Mouse (Mus musculus): ENCODE results near the gene Ptprt. TPM values are rescaled to one million over a fixed set of nuclear protein-coding genes. Genes with fewer than 3 reads are reported as not detected.

The Ptprt gene
- polyA plus RNA-seq, 1 experiment from 2014 or later, result 23.6 TPM

- Histone ChIP-seq H3K4me2 (ENCODE audit: low read depth, low read length) (no peak overlapping the region), H3K4me1 (ENCODE audit: control insufficient read depth, insufficient read depth, low read length) (0 out of 2 replicates have a peak, but pooled peaks cover 3% of the 10 kb centered on the region), H3K36me3 (ENCODE audit: control insufficient read depth, insufficient read depth, low read length) (no peaks in the 10 kb centered on the region), H3K9me3 (ENCODE audit: control insufficient read depth, low read length) (no peaks in the 10 kb centered on the region), H3K27ac (ENCODE audit: low read depth, low read length) (peak overlapping the region; percentile 64; the same call in 1 of the 2 replicates), H3K27me3 (ENCODE audit: control insufficient read depth, insufficient read depth, low read length) (no peaks in the 10 kb centered on the region), H3K4me3 (ENCODE audit: low read depth, low read length) (no peak overlapping the region), H3K9ac (replicated peaks; ENCODE audit: low read depth, low read length) (no peak overlapping the region)
- 57% methylated on average over 7 of the region's 7 CpGs for whole genome bisulfite sequencing
- no peak for ATAC-seq (ENCODE audit: low read depth)
Measured at GRCm38 (mm10) chr2:161961179-161962163, 699.5 kb downstream of the Ptprt start.

DNA sequence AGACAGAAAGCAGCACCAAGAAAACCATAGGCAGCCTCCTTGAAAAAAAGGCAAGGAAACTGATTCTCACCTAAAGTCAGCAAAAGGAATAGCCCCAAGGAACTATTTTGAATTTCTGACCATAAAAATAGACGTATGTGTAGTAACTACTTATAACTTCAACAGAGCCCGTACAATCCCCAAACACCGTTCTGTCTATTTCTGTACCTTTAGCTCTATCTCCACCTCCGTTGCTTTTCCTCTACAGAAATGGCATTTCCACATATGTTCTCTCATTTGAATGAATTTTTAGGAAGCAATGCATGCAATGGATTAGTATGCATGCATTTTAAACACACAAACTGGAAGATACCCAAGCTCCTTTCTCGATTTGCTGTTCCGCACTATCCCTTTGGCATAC is 715.5 kb downstream of the Ptprt start:
- H3K9ac ChIP-seq (replicated peaks; ENCODE audit: low read depth, low read length), result no peak overlapping the region
- no peak for ATAC-seq (ENCODE audit: low read depth)
- no peaks in the 10 kb centered on the region for H3K4me1 ChIP-seq (ENCODE audit: control insufficient read depth, insufficient read depth, low read length)
- H3K36me3 ChIP-seq (ENCODE audit: control insufficient read depth, insufficient read depth, low read length), result no peaks in the 10 kb centered on the region
- H3K4me2 ChIP-seq (ENCODE audit: low read depth, low read length), result no peak overlapping the region
- 94% methylated on average over 6 of the region's 6 CpGs for WGBS
- no peaks in the 10 kb centered on the region for H3K9me3 ChIP-seq (ENCODE audit: control insufficient read depth, low read length)
- no peaks in the 10 kb centered on the region for H3K27me3 ChIP-seq (ENCODE audit: control insufficient read depth, insufficient read depth, low read length)
- no peak overlapping the region for H3K4me3 ChIP-seq (ENCODE audit: low read depth, low read length)
- H3K27ac ChIP-seq (ENCODE audit: low read depth, low read length), result no peak overlapping the region

DNA sequence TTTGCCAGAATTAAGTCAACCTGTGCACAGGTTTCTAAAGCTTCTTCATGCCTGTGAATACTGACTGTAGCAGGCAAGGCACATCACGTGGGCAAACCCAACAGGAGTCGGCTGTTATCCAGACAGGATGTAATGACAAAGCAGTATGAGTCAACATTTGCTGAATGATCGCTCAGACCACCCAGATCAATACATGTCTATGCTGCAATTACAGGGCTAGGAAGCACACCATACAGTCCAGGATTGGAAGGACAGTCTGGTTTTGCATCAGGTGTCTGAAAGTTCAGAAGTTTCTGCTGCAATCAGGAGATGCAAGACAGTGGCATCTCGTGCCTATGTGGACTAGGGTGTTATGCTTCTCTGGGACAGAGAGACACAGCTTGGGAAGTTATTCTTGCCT is 716.3 kb downstream of the Ptprt start:
- Histone ChIP-seq H3K4me3 (ENCODE audit: low read depth, low read length) (no peak overlapping the region), H3K4me1 (ENCODE audit: control insufficient read depth, insufficient read depth, low read length) (no peaks in the 10 kb centered on the region), H3K27ac (ENCODE audit: low read depth, low read length) (no peak overlapping the region), H3K9ac (replicated peaks; ENCODE audit: low read depth, low read length) (no peak overlapping the region), H3K9me3 (ENCODE audit: control insufficient read depth, low read length) (no peaks in the 10 kb centered on the region), H3K27me3 (ENCODE audit: control insufficient read depth, insufficient read depth, low read length) (no peaks in the 10 kb centered on the region), H3K4me2 (ENCODE audit: low read depth, low read length) (no peak overlapping the region), H3K36me3 (ENCODE audit: control insufficient read depth, insufficient read depth, low read length) (no peaks in the 10 kb centered on the region)
- no peak for ATAC-seq (ENCODE audit: low read depth)
- 89% methylated on average over 4 of the region's 4 CpGs for WGBS

DNA sequence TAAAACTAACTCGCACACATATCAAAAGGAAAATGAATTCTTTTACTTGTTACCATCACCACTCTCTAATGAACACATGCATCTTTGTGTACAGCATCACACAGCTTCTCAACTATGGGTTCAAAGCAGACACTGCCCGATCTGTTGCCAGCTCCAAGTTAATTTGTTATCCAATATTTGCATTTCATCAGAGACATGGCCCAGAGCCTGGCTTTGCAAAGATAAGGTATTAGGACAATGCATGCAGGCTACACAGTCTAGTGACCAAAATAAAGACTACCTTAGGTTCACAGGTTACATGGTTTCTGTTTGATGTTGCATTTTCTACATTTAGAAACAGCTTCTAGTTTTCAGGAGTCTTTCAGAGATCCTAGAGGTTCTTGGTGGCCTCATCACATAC is 719.0 kb downstream of the Ptprt start:
- ATAC-seq (ENCODE audit: low read depth), result no peak
- no peaks in the 10 kb centered on the region for H3K27me3 ChIP-seq (ENCODE audit: control insufficient read depth, insufficient read depth, low read length)
- 90% methylated on average over 2 of the region's 2 CpGs for WGBS

DNA sequence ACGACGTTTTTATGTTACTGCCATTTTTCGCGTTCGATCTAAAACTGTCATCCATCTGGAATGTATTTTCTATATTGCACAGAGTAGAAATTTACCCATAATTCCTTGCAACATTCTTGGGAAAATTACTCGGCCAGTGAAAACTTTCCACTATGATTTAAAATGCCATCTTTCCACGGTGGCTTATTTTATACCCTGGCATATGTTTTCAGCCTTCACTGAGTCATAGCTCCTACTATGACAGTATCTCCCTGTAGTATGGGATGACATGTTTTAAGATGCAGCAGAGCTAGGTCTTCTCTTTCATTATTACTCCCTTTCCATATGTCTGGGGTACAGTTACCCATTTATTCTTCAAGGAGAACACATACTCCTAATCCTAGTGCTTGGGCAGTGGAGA is 753.7 kb downstream of the Ptprt start:
- 86% methylated on average over 7 of the region's 7 CpGs for WGBS
- H3K4me2 ChIP-seq (ENCODE audit: low read depth, low read length), result no peak overlapping the region
- no peak overlapping the region for H3K27ac ChIP-seq (ENCODE audit: low read depth, low read length)
- no peaks in the 10 kb centered on the region for H3K4me1 ChIP-seq (ENCODE audit: control insufficient read depth, insufficient read depth, low read length)
- H3K9me3 ChIP-seq (ENCODE audit: control insufficient read depth, low read length), result no peaks in the 10 kb centered on the region
- H3K4me3 ChIP-seq (ENCODE audit: low read depth, low read length), result no peak overlapping the region
- no peaks in the 10 kb centered on the region for H3K27me3 ChIP-seq (ENCODE audit: control insufficient read depth, insufficient read depth, low read length)
- no peaks in the 10 kb centered on the region for H3K36me3 ChIP-seq (ENCODE audit: control insufficient read depth, insufficient read depth, low read length)
- no peak for ATAC-seq (ENCODE audit: low read depth)
- no peak overlapping the region for H3K9ac ChIP-seq (replicated peaks; ENCODE audit: low read depth, low read length)

More for the DNA sequence above, 719.0 kb downstream of the Ptprt start:
- Histone ChIP-seq H3K36me3 (ENCODE audit: control insufficient read depth, insufficient read depth, low read length) (no peaks in the 10 kb centered on the region), H3K27ac (ENCODE audit: low read depth, low read length) (no peak overlapping the region), H3K9me3 (ENCODE audit: control insufficient read depth, low read length) (no peaks in the 10 kb centered on the region), H3K4me1 (ENCODE audit: control insufficient read depth, insufficient read depth, low read length) (no peaks in the 10 kb centered on the region), H3K4me3 (ENCODE audit: low read depth, low read length) (no peak overlapping the region), H3K4me2 (ENCODE audit: low read depth, low read length) (no peak overlapping the region), H3K9ac (replicated peaks; ENCODE audit: low read depth, low read length) (no peak overlapping the region)

DNA sequence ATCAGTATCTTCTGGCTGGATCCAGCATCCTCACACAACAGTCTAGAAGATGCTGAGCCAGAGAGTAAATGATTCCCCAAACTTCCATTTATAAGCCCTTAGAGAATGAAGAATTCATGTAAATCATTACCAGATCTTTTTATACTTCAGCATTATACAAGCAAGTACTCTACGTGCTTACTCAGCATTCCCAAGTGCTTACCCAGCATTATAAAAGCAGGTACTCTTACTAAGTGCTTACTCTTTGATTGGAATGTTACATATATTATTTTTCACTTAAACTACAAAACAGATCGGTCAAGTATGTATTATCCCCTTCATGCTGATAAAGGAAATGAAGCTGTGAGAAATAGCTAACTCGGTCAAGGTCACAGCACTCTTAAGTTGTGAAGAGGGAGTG is 758.8 kb downstream of the Ptprt start:
- Histone ChIP-seq H3K36me3 (ENCODE audit: control insufficient read depth, insufficient read depth, low read length) (no peaks in the 10 kb centered on the region), H3K27ac (ENCODE audit: low read depth, low read length) (no peak overlapping the region), H3K9me3 (ENCODE audit: control insufficient read depth, low read length) (no peaks in the 10 kb centered on the region), H3K9ac (replicated peaks; ENCODE audit: low read depth, low read length) (no peak overlapping the region), H3K27me3 (ENCODE audit: control insufficient read depth, insufficient read depth, low read length) (no peaks in the 10 kb centered on the region), H3K4me2 (ENCODE audit: low read depth, low read length) (no peak overlapping the region), H3K4me1 (ENCODE audit: control insufficient read depth, insufficient read depth, low read length) (no peaks in the 10 kb centered on the region), H3K4me3 (ENCODE audit: low read depth, low read length) (no peak overlapping the region)
- WGBS, result 85% methylated on average over 3 of the region's 3 CpGs
- ATAC-seq (ENCODE audit: low read depth), result no peak

DNA sequence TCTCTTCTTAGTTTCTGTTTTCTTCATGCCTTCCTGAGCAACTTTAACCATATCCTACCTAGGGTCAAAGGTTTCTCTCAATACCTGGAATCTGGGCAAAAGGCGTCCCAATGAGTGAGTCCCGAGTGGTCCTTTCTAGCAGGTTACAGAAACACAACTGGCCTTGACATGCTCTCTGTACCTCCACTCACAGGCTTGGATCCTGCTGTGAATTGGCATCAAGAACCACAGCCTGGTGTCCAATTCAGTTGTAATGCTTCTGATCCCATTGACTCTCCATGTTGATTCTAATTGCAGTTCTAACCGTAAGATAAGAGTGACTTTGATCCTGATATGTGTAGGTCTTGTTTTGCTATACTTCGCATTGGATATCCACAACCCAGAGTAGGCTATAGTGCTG is 776.5 kb downstream of the Ptprt start:
- H3K4me3 ChIP-seq (ENCODE audit: low read depth, low read length), result no peak overlapping the region
- H3K27ac ChIP-seq (ENCODE audit: low read depth, low read length), result no peak overlapping the region
- no peaks in the 10 kb centered on the region for H3K36me3 ChIP-seq (ENCODE audit: control insufficient read depth, insufficient read depth, low read length)
- WGBS, result 95% methylated on average over 4 of the region's 4 CpGs
- no peak overlapping the region for H3K4me2 ChIP-seq (ENCODE audit: low read depth, low read length)
- H3K4me1 ChIP-seq (ENCODE audit: control insufficient read depth, insufficient read depth, low read length), result no peaks in the 10 kb centered on the region
- no peaks in the 10 kb centered on the region for H3K27me3 ChIP-seq (ENCODE audit: control insufficient read depth, insufficient read depth, low read length)
- no peaks in the 10 kb centered on the region for H3K9me3 ChIP-seq (ENCODE audit: control insufficient read depth, low read length)
- no peak overlapping the region for H3K9ac ChIP-seq (replicated peaks; ENCODE audit: low read depth, low read length)
- no peak for ATAC-seq (ENCODE audit: low read depth)

GRCm38 (mm10) chr2:161882580-161882979 is 778.4 kb downstream of the Ptprt start:
- Histone ChIP-seq H3K4me1 (ENCODE audit: control insufficient read depth, insufficient read depth, low read length) (no peaks in the 10 kb centered on the region), H3K27me3 (ENCODE audit: control insufficient read depth, insufficient read depth, low read length) (no peaks in the 10 kb centered on the region), H3K27ac (ENCODE audit: low read depth, low read length) (no peak overlapping the region), H3K4me3 (ENCODE audit: low read depth, low read length) (no peak overlapping the region), H3K9ac (replicated peaks; ENCODE audit: low read depth, low read length) (no peak overlapping the region), H3K9me3 (ENCODE audit: control insufficient read depth, low read length) (no peaks in the 10 kb centered on the region), H3K4me2 (ENCODE audit: low read depth, low read length) (no peak overlapping the region), H3K36me3 (ENCODE audit: control insufficient read depth, insufficient read depth, low read length) (no peaks in the 10 kb centered on the region)
- 66% methylated on average over 4 of the region's 4 CpGs for WGBS
- ATAC-seq (ENCODE audit: low read depth), result no peak

DNA sequence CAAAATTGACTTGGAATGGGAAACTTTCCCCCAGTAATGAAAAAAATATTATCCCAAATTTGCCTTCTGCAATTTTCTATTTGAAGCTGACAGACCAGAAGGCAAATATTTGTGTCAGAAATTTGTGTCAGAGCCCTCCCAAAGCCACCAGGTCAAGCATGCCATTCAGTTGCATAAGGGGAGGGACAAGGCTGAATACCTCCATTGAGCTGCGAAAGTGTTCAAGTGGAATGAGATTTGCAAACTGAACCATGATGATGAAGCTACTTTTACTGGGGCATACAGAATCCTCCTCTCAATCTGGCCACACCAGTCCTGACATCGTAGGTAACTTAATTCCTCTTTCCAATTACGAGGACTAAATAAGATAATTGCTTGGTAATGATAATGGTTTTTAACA is 780.0 kb downstream of the Ptprt start:
- H3K9ac ChIP-seq (replicated peaks; ENCODE audit: low read depth, low read length), result no peak overlapping the region
- no peak overlapping the region for H3K4me3 ChIP-seq (ENCODE audit: low read depth, low read length)
- no peak for ATAC-seq (ENCODE audit: low read depth)
- H3K27ac ChIP-seq (ENCODE audit: low read depth, low read length), result no peak overlapping the region
- no peaks in the 10 kb centered on the region for H3K27me3 ChIP-seq (ENCODE audit: control insufficient read depth, insufficient read depth, low read length)
- H3K36me3 ChIP-seq (ENCODE audit: control insufficient read depth, insufficient read depth, low read length), result no peaks in the 10 kb centered on the region
- no peaks in the 10 kb centered on the region for H3K9me3 ChIP-seq (ENCODE audit: control insufficient read depth, low read length)
- H3K4me2 ChIP-seq (ENCODE audit: low read depth, low read length), result no peak overlapping the region
- no peaks in the 10 kb centered on the region for H3K4me1 ChIP-seq (ENCODE audit: control insufficient read depth, insufficient read depth, low read length)
- WGBS, result 82% methylated on average over 3 of the region's 3 CpGs

Data from neural tube, embryonic 14.5 days (tissue).